In the genomic region with DNA sequence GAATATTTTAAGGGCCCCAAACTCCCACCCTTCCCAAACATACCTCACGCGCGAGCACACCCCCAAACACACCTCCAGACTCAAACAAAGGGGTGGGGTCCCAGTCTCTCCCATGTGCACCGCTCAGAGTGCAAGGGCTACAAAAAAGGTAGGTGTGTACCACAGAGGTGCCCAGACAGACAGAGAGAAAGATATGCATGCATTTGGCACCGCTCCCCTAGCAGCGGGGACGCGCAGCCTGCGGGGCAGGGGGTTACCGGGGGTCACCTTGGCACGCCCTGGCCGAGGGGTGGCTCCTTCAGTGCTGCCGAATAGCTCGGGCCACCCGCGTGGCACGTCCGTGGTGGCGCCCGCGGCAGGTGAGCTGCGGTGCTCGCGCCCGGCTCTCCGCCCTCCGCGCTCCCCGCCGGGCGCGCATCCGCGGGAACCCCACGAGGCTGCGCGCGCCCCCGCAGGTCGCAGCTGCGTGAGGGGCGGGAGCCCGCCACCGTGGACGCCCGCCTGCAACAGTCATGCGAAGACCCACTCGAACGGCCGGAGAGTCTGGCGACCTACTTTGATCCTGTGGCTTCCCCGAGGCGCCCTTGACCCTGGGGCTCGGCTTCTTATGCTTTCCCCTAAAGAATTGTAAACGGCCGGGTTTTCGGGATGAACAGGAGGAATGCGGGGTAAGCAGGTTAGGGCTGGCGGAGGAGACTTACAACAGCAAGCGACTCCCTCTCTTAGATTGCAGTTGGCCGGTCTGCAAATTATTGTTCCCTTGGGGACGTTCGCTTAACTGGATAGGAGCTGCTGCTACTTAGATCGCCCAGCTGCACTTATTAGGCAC, we compare ENCODE assay signal across 8 mouse cellular contexts. TPM values are rescaled to one million over a fixed set of nuclear protein-coding genes. Genes with fewer than 3 reads are reported as not detected.
DNase-seq lines count a peak whose midpoint lies in the region; ATAC-seq lines count a peak whose summit lies in the region.

A gene (minus strand): TSS at position 762 of the 829 bp plus-strand sequence.

- H3K4me1 ChIP-seq in kidney, embryonic 14.5 days (ENCODE audit: control insufficient read depth, insufficient read depth, low read length) = peaks cover 12% of the 10 kb centered on the region

- under 1% methylated on average over 50 of the region's 64 CpGs for WGBS in kidney, embryonic 14.5 days

- DNase-seq in kidney, adult 18-20 months = no peak
- peak; percentile 58 for DNase-seq in embryo, embryonic 10 days (ENCODE audit: low spot score)
- DNase-seq in left cerebral cortex, adult 8-10 months (ENCODE audit: low spot score in 2 of 2) = peak; percentile 35 to 43
- peak; percentile 59 for DNase-seq in neural tube, embryonic 10.5 days (ENCODE audit: extremely low spot score, low spot score)
- no peak for DNase-seq in urinary bladder, adult 18-20 months (ENCODE audit: low spot score in 2 of 2)

- peaks cover 20% of the 10 kb centered on the region for H3K27me3 ChIP-seq in kidney, embryonic 14.5 days (ENCODE audit: control insufficient read depth, insufficient read depth, low read length)

- H3K27ac ChIP-seq in kidney, embryonic 14.5 days (ENCODE audit: low read depth, low read length) = no peak within 1 kb of the TSS

- peak within 1 kb of the TSS; percentile 51 for H3K9ac ChIP-seq in kidney, embryonic 14.5 days (ENCODE audit: low read depth, low read length)

- no peaks in the 10 kb centered on the region for H3K9me3 ChIP-seq in kidney, embryonic 14.5 days (ENCODE audit: control insufficient read depth, low read length)

- peak; percentile 75 for ATAC-seq in kidney, embryonic 14.5 days (ENCODE audit: low FRiP score, low TSS enrichment)
- peak; percentile 48 for ATAC-seq in frontal cortex, adult (ENCODE audit: low TSS enrichment)
- no peak for ATAC-seq in megakaryocyte, adult 5-6 weeks (ENCODE audit: poor library complexity, severe bottlenecking)

- H3K4me2 ChIP-seq in kidney, embryonic 14.5 days (replicated peaks; ENCODE audit: low read depth, low read length) = peak within 1 kb of the TSS; percentile 99

- peak within 1 kb of the TSS; percentile 50 for H3K4me3 ChIP-seq in kidney, embryonic 14.5 days (ENCODE audit: low read length)

- H3K36me3 ChIP-seq in kidney, embryonic 14.5 days (ENCODE audit: control insufficient read depth, insufficient read depth, low read length) = no peaks in the 10 kb centered on the region

RNA-seq across cellular contexts. Expression of the gene that starts here (rescaled TPM):
- polyA plus RNA-seq in kidney, embryonic 14.5 days (2014; fragmentation: Nextera tagmentation; extraction: Ambion mirVana) = 0.23 and 0.51 TPM in 2 replicates
- total RNA-seq in left cerebral cortex, adult 8-10 months (2022) = 10 to 100 TPM; 32.3 to 35.0 (median 32.8) TPM
- total RNA-seq in megakaryocyte, adult 5-6 weeks (2015) = not detected in 2 replicates
- not detected in 2 replicates for total RNA-seq in megakaryocyte, adult 5-6 weeks (2017)

Comparison
In these comparisons a context has a peak if more than half of its experiments do, and no peak if none do; other contexts are left out.
1. RNA of the gene that starts here (total RNA-seq): 32.3 to 35.0 TPM in left cerebral cortex, adult 8-10 months; not detected in megakaryocyte, adult 5-6 weeks; every median in the first group is over 10 times any median in the second.
2. Peak in ATAC-seq, H3K4me3 ChIP-seq, H3K9ac ChIP-seq and H3K4me2 ChIP-seq in kidney, embryonic 14.5 days; RNA of the gene not detected or under 1 TPM.
3. DNase-seq: peak in embryo, embryonic 10 days (single experiment), left cerebral cortex, adult 8-10 months (2 of 2) and neural tube, embryonic 10.5 days (single experiment); none in kidney, adult 18-20 months (single experiment) and urinary bladder, adult 18-20 months (0 of 2).